Mouse (Mus musculus) megakaryocyte, embryonic 14.5 days (primary cell): Measurements from ENCODE around the gene Arhgap19.

ENCODE experiments used
- FLI1 ChIP-seq: IDR thresholded peaks from 2 replicates; pipeline ENCODE4 v1.6.1; 2012; ENCODE audit warnings: low read length, inconsistent platforms, mixed read lengths
- GATA1 ChIP-seq: IDR thresholded peaks from 3 replicates; pipeline ENCODE4 v1.6.1; 2012; ENCODE audit warnings: mixed read lengths, low read length, inconsistent platforms, borderline replicate concordance

GRCm38 (mm10) chr19:41842706-41843105, 40.9 kb upstream of the Arhgap19 start:
- TF ChIP-seq GATA1 (no peak), FLI1 (no peak)
